Mouse (Mus musculus) liver, embryonic 14.5 days (tissue): Measurements from ENCODE around the gene Usp15. TPM values are rescaled to one million over a fixed set of nuclear protein-coding genes. Genes with fewer than 3 reads are reported as not detected.

Experiments
- ATAC-seq: fragments of 200-750 bp; cut with Nextera tagmentation; 2 replicates; pipeline ENCODE4 v1.8.0; 2017; ENCODE audit warnings: moderate number of reproducible peaks, mild to moderate bottlenecking, moderate library complexity; ENCODE audit not compliant: insufficient read depth
- DNase-seq, 3 experiments: peaks; one replicate each; pipeline ENCODE4 v3.0.0-alpha.2; 2012 to 2013; ENCODE audit warnings: low read depth in 3 of 3, low spot score in 3 of 3
- H3K27ac ChIP-seq: fragments of 300-500 bp; sonication (generic); 2 replicates; pipeline ENCODE4 v1.5.1; 2014; ENCODE audit warnings: moderate library complexity, mild to moderate bottlenecking, control low read depth, inconsistent platforms
- H3K27me3 ChIP-seq: fragments of 300-500 bp; sonication (generic); 2 replicates; pipeline ENCODE4 v1.6.1; 2014; ENCODE audit warnings: mild to moderate bottlenecking, low read length, moderate library complexity; ENCODE audit not compliant: control insufficient read depth, insufficient read depth
- H3K36me3 ChIP-seq: fragments of 300-500 bp; sonication (generic); replicated peaks from 2 replicates; pipeline ENCODE4 v1.6.1; 2014; ENCODE audit warnings: low read depth; ENCODE audit not compliant: control insufficient read depth, insufficient read depth
- H3K4me1 ChIP-seq, 2 experiments: fragments of 200-500 bp in 1 of 2; fragments of 300-500 bp in 1 of 2; sonication (generic) in 1 of 2; replicated peaks; 2 replicates each; pipeline ENCODE4 v1.6.1; 2012 to 2014; ENCODE audit warnings: antibody characterized with exemption in 1 of 2, inconsistent platforms in 1 of 2, low read length in 1 of 2; ENCODE audit not compliant: control insufficient read depth in 2 of 2, insufficient read depth in 2 of 2
- H3K4me2 ChIP-seq: fragments of 300-500 bp; sonication (generic); 2 replicates; pipeline ENCODE4 v1.6.1; 2014; ENCODE audit warnings: low read depth, mild to moderate bottlenecking, control low read depth, moderate library complexity
- H3K4me3 ChIP-seq, 2 experiments: fragments of 200-500 bp in 1 of 2; fragments of 300-500 bp in 1 of 2; sonication (generic) in 1 of 2; 2 replicates each; pipeline ENCODE4 v1.5.1; 2012 to 2014; ENCODE audit warnings: low read depth in 2 of 2, low read length in 2 of 2, mild to moderate bottlenecking in 2 of 2, control low read depth in 1 of 2, inconsistent platforms in 1 of 2, moderate library complexity in 1 of 2; ENCODE audit not compliant: insufficient read depth in 1 of 2
- H3K9ac ChIP-seq: fragments of 300-500 bp; sonication (generic); replicated peaks from 2 replicates; pipeline ENCODE4 v1.6.1; 2014; ENCODE audit warnings: mild to moderate bottlenecking, control low read depth, moderate library complexity
- H3K9me3 ChIP-seq: fragments of 300-500 bp; sonication (generic); 2 replicates; pipeline ENCODE4 v1.6.1; 2016; ENCODE audit warnings: low read length, mixed read lengths; ENCODE audit not compliant: control insufficient read depth
- CTCF ChIP-seq: IDR thresholded peaks from 2 replicates; pipeline ENCODE4 v1.5.1; 2016; ENCODE audit warnings: antibody characterized with exemption, low read depth, control low read depth
- EP300 ChIP-seq: IDR thresholded peaks from 2 replicates; pipeline ENCODE4 v1.6.1; 2016; ENCODE audit warnings: antibody characterized with exemption, low read depth
- WGBS: fragments of 180-500 bp; shearing (Covaris S2); extraction: QIAGEN DNeasy Blood & Tissue Kit; methylation state at CpG from one replicate; pipeline ENCODE4 v1.1.7; 2014; ENCODE audit not compliant: insufficient replicate concordance; 5-methylcytosine and 5-hydroxymethylcytosine counted together
- polyA plus RNA-seq, 2 experiments: library from polyadenylated mRNA; depleted of rRNA in 1 of 2; stranded (reverse) in 1 of 2; unstranded in 1 of 2; fragments of >200 nt; fragmentation: Nextera tagmentation in 1 of 2; extraction: Ambion mirVana in 1 of 2; gene quantifications; 2 replicates each; pipeline versions ENCODE4 v1.2.1 to v1.2.3; 2012 to 2014

Usp15 gene
- polyA plus RNA-seq, 2 experiments = 44.2 to 94.2 TPM

GRCm38 (mm10) chr10:123148025-123148814 lies 48.6 kb downstream of the Usp15 start:
- WGBS = 89% methylated on average over 4 of the region's 4 CpGs
- H3K27ac ChIP-seq = no peak overlapping the region
- H3K4me1 ChIP-seq = no peaks in the 10 kb centered on the region
- no peaks in the 10 kb centered on the region for H3K27me3 ChIP-seq
- no peak overlapping the region for H3K4me2 ChIP-seq
- no peaks in the 10 kb centered on the region for H3K9me3 ChIP-seq
- TF ChIP-seq CTCF (no peak), EP300 (no peak)
- ATAC-seq = no peak
- no peak for DNase-seq
- H3K36me3 ChIP-seq = peaks cover 44% of the 10 kb centered on the region
- no peak overlapping the region for H3K4me3 ChIP-seq
- no peak overlapping the region for H3K9ac ChIP-seq

- ATAC-seq = no peak
- TF ChIP-seq CTCF = no peak
- TF ChIP-seq EP300 = no peak
- 77% methylated on average over 6 of the region's 6 CpGs for WGBS
- Histone ChIP-seq H3K4me1 (no peaks in the 10 kb centered on the region), H3K27ac (no peak overlapping the region), H3K9me3 (no peaks in the 10 kb centered on the region), H3K9ac (no peak overlapping the region), H3K27me3 (no peaks in the 10 kb centered on the region), H3K4me3 (no peak overlapping the region), H3K36me3 (peaks cover 47% of the 10 kb centered on the region), H3K4me2 (no peak overlapping the region)
- no peak for DNase-seq
Observed at GRCm38 (mm10) chr10:123147180-123147579, 49.6 kb downstream of the Usp15 start.

GRCm38 (mm10) chr10:123146349-123146748 lies 50.4 kb downstream of the Usp15 start:
- DNase-seq = no peak
- H3K9ac ChIP-seq = no peak overlapping the region
- H3K4me2 ChIP-seq = no peak overlapping the region
- TF ChIP-seq EP300 (no peak), CTCF (no peak)
- WGBS = 68% methylated on average over 2 of the region's 2 CpGs
- no peaks in the 10 kb centered on the region for H3K9me3 ChIP-seq
- H3K27me3 ChIP-seq = no peaks in the 10 kb centered on the region
- peaks cover 48% of the 10 kb centered on the region for H3K36me3 ChIP-seq
- no peaks in the 10 kb centered on the region for H3K4me1 ChIP-seq
- H3K27ac ChIP-seq = no peak overlapping the region
- ATAC-seq = no peak
- no peak overlapping the region for H3K4me3 ChIP-seq

- ATAC-seq (no peak), DNase-seq (no peak)
- Histone ChIP-seq H3K9ac (no peak overlapping the region), H3K27ac (no peak overlapping the region), H3K4me1 (no peaks in the 10 kb centered on the region), H3K27me3 (no peaks in the 10 kb centered on the region), H3K9me3 (no peaks in the 10 kb centered on the region), H3K4me2 (no peak overlapping the region), H3K36me3 (peaks cover 56% of the 10 kb centered on the region), H3K4me3 (no peak overlapping the region)
- no peak for TF ChIP-seq EP300
- 94% methylated on average over 8 of the region's 8 CpGs for WGBS
Observed at GRCm38 (mm10) chr10:123144256-123144655, 52.5 kb downstream of the Usp15 start.

DNA sequence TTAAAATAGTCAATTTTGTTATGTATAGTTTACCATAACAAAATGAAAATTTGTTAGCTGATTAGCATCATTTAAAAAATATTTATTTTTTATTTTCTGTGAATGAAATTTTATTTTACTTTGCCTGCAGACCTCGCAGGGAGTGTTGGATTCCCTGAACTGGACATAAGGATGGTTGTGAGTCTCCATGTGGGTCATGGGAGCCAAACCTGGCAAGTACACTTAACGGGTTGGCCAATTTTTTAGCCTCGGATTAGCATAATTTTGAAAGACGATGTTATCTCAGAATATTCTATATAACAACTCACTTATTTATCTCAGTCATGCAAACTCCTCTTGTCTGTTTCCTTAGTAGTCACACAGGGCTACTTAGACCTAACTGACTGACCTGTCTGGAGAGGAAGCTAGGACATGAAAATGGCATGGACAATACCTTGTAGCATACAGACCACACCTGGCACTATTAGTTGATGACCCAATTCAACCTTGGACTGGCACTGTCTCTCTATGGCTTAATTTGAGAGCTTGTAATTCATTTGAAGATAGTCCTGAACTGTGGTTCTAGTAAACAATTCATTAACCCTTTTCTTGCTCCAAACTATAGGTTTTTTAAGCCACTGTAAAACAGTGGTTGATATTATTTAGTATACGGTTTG lies 54.3 kb downstream of the Usp15 start:
- TF ChIP-seq CTCF (no peak), EP300 (no peak)
- no peak overlapping the region for H3K4me2 ChIP-seq
- H3K27me3 ChIP-seq = no peaks in the 10 kb centered on the region
- ATAC-seq = no peak
- H3K9ac ChIP-seq = no peak overlapping the region
- H3K4me3 ChIP-seq = no peak overlapping the region
- H3K9me3 ChIP-seq = no peaks in the 10 kb centered on the region
- H3K4me1 ChIP-seq = no peaks in the 10 kb centered on the region
- H3K36me3 ChIP-seq = peaks cover 52% of the 10 kb centered on the region
- H3K27ac ChIP-seq = no peak overlapping the region
- DNase-seq = no peak
- 85% methylated on average over 5 of the region's 5 CpGs for WGBS
